Mouse (Mus musculus) limb, embryonic 15.5 days (tissue): ENCODE results near the gene Shkbp1. TPM values are rescaled to one million over a fixed set of nuclear protein-coding genes. Genes with fewer than 3 reads are reported as not detected.
A peak's percentile ranks its signal among the peaks of the same experiment; 100 is the strongest.

Source experiments
- ATAC-seq: fragments of 200-750 bp; cut with Nextera tagmentation; 2 replicates; pipeline ENCODE4 v1.8.0; 2017; ENCODE audit warnings: low read depth, moderate TSS enrichment; ENCODE audit not compliant: insufficient number of reproducible peaks, low FRiP score, low TSS enrichment
- H3K27ac ChIP-seq: fragments of 300-500 bp; sonication (generic); 2 replicates; pipeline ENCODE4 v1.5.1; 2015; ENCODE audit warnings: moderate library complexity, mild to moderate bottlenecking, inconsistent platforms
- H3K27me3 ChIP-seq: fragments of 300-500 bp; sonication (generic); 2 replicates; pipeline ENCODE4 v1.6.1; 2015; ENCODE audit warnings: inconsistent platforms
- H3K36me3 ChIP-seq: fragments of 300-500 bp; sonication (generic); 2 replicates; pipeline ENCODE4 v1.6.1; 2015; ENCODE audit warnings: inconsistent platforms
- H3K4me1 ChIP-seq: fragments of 300-500 bp; sonication (generic); 2 replicates; pipeline ENCODE4 v1.6.1; 2015; ENCODE audit warnings: inconsistent platforms
- H3K4me2 ChIP-seq: fragments of 300-500 bp; sonication (generic); 2 replicates; pipeline ENCODE4 v1.6.1; 2015; ENCODE audit warnings: mild to moderate bottlenecking, inconsistent platforms
- H3K4me3 ChIP-seq: fragments of 300-500 bp; sonication (generic); 2 replicates; pipeline ENCODE4 v1.5.1; 2015; ENCODE audit warnings: mild to moderate bottlenecking, inconsistent platforms
- H3K9ac ChIP-seq: fragments of 300-500 bp; sonication (generic); 2 replicates; pipeline ENCODE4 v1.6.1; 2015; ENCODE audit warnings: inconsistent platforms
- H3K9me3 ChIP-seq: fragments of 300-500 bp; sonication (generic); 2 replicates; pipeline ENCODE4 v1.6.1; 2016; ENCODE audit warnings: inconsistent platforms
- WGBS: fragments of 180-500 bp; shearing (Covaris S2); methylation state at CpG from one replicate; pipeline ENCODE4 v1.1.7; 2015; 5-methylcytosine and 5-hydroxymethylcytosine counted together
- polyA plus RNA-seq: library from polyadenylated mRNA; unstranded; fragments of >200 nt; fragmentation: Nextera tagmentation; extraction: Ambion mirVana; gene quantifications from 2 replicates; pipeline ENCODE4 v1.2.1, GENCODE M21; 2015

Shkbp1 gene
- 33.6 and 36.4 TPM in 2 replicates for polyA plus RNA-seq

DNA sequence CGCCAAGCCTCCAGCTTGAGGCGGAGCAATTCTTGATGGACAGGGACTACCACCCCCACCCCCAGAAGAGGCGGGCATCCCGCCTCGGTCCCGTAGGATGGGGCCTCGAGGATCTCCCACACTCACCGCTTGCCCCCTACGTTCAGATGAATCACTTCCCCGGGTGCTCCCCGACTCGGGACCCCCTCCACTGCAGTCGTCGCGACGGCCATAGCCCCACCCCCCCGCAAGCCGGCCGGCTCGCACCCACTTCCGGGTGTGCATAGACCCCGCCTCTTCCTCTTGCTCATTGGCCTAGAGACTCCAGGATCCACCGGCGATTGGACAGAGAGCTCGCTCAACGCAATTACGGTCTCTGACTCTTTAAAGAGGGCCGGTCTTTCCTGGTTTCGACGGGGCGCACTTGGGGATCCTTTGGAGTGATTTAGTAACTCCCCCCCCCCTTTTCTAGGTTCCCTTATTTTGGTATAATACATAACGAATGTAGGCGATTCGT lies at the start of gene Shkbp1:
TSS of gene Shkbp1 (minus strand) at position 275 of the 496 bp plus-strand sequence.
- Histone ChIP-seq H3K4me3 (peak within 1 kb of the TSS; percentile 79), H3K36me3 (peaks cover 15% of the 10 kb centered on the region), H3K4me1 (peaks cover 24% of the 10 kb centered on the region), H3K9ac (peak within 1 kb of the TSS; percentile 42), H3K9me3 (no peaks in the 10 kb centered on the region), H3K27ac (peak within 1 kb of the TSS; percentile 43), H3K4me2 (peak within 1 kb of the TSS; percentile 62), H3K27me3 (peaks cover 24% of the 10 kb centered on the region)
- ATAC-seq, result peak; percentile 88
- WGBS, result under 1% methylated on average over 34 of the region's 34 CpGs

GRCm38 (mm10) chr7:27404203-27404942 lies 48.6 kb upstream of the Shkbp1 start:
- Histone ChIP-seq H3K4me3 (peak overlapping the region; percentile 19), H3K27ac (no peak overlapping the region), H3K4me1 (peaks cover 26% of the 10 kb centered on the region), H3K36me3 (no peaks in the 10 kb centered on the region), H3K9me3 (peaks cover 9% of the 10 kb centered on the region; the same call in 1 of the 2 replicates), H3K9ac (no peak overlapping the region), H3K27me3 (peaks cover 91% of the 10 kb centered on the region), H3K4me2 (peak overlapping the region; percentile 19; the same call in 1 of the 2 replicates)
- 5% methylated on average over 80 of the region's 81 CpGs for WGBS
- ATAC-seq, result no peak

DNA sequence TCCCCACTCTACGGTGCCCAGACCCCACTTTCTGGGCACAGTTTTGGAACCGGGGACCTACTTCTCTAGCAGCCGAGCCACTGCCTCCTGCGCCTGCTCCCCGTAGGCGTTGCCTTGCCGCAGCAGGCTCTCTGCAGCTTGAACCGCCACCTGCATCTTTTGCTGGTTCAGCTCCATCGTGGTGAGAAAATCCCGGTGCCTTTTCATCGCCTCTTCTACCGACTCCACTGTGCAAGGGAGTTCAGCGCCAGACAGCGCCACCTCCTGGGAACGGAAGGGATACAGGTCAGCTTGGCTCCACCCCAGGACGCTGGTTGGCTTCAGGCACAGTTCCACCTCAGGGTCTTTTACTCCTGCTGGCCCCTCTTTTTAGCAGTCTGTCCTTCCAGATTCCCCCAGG lies 46.9 kb upstream of the Shkbp1 start:
- H3K4me3 ChIP-seq, result no peak overlapping the region
- peaks cover 11% of the 10 kb centered on the region for H3K4me1 ChIP-seq
- no peak overlapping the region for H3K27ac ChIP-seq
- no peak overlapping the region for H3K4me2 ChIP-seq
- ATAC-seq, result no peak
- peaks cover 86% of the 10 kb centered on the region for H3K27me3 ChIP-seq
- H3K9ac ChIP-seq, result no peak overlapping the region
- no peaks in the 10 kb centered on the region for H3K36me3 ChIP-seq
- WGBS, result 11% methylated on average over 16 of the region's 16 CpGs
- H3K9me3 ChIP-seq, result peaks cover 9% of the 10 kb centered on the region; the same call in 1 of the 2 replicates

DNA sequence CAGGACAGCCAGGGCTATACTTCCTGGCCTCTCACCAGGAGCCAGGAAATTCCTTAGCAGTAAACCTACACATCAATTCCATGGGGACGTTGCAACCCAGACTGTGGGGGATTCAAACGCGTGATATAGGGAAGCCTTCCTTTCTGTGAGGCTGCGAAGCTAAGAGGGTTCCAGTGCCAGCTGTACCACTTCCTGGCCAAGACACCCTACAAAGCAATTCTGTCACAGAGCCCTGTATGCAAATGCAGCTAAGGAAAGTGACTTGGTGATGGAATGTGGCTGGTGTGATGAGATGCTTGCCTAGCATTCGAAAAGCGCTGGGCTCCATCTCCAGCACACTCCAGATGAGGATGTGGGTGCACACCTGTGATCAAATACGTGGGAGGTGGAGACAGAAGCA lies 44.7 kb upstream of the Shkbp1 start:
- Histone ChIP-seq H3K9me3 (peaks cover 6% of the 10 kb centered on the region; the same call in 1 of the 2 replicates), H3K9ac (no peak overlapping the region), H3K4me1 (peaks cover 19% of the 10 kb centered on the region), H3K36me3 (no peaks in the 10 kb centered on the region), H3K27me3 (peaks cover 86% of the 10 kb centered on the region), H3K27ac (no peak overlapping the region), H3K4me2 (no peak overlapping the region), H3K4me3 (no peak overlapping the region)
- ATAC-seq, result no peak
- 71% methylated on average over 7 of the region's 7 CpGs for WGBS

DNA sequence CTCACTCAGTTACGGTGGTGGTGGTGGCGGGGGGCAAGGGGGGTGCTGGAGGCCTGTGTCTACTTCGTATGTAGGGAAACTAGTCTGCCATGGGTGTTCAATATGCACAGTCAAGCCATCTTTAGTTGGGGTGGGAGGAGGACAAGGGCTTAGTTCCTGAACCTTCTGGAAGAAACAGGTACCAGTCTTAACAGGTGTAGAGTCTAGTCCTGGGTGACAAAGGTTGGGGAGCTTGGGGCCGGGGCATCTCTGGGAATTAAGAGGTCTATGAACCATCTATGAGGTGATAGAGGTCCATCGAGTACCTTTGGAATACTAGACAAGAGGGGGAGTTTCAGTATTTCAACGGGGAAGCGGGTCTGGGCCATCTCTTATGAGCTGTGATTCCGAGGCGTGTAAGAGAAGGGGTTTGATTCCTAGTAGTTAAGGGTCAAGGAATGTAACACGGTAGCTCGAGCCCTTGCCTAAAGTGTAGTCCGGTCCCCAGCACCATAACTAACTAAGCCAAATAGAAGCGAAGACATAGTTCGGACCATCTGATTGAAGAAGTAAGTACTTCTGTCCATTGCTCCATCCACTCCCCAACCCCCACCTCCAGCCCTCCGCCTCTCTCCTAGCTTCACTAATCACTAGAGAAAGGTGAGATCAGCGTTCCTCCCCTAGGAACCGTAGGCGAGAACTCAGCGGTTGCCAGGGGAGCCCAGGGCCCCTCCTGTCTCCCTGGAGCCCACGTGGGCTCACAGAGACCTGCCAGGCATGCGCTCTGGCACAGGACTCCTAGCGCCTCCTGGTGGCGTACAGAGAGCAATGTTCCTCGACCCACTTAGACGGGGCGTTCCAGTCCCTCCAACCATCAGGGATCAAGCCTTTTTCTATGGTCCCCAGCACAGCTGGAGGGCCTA lies 41.5 kb upstream of the Shkbp1 start:
- Histone ChIP-seq H3K4me2 (no peak overlapping the region), H3K4me3 (no peak overlapping the region; the same call in 1 of the 2 replicates), H3K27ac (no peak overlapping the region), H3K4me1 (peaks cover 8% of the 10 kb centered on the region; the same call in 1 of the 2 replicates), H3K9ac (no peak overlapping the region), H3K27me3 (peaks cover 82% of the 10 kb centered on the region), H3K36me3 (no peaks in the 10 kb centered on the region), H3K9me3 (no peaks in the 10 kb centered on the region)
- WGBS, result 18% methylated on average over 26 of the region's 26 CpGs
- ATAC-seq, result no peak

GRCm38 (mm10) chr7:27396184-27397047 lies 40.6 kb upstream of the Shkbp1 start:
- H3K4me3 ChIP-seq, result peak overlapping the region; percentile 48
- 2% methylated on average over 34 of the region's 68 CpGs for WGBS
- ATAC-seq, result no peak

DNA sequence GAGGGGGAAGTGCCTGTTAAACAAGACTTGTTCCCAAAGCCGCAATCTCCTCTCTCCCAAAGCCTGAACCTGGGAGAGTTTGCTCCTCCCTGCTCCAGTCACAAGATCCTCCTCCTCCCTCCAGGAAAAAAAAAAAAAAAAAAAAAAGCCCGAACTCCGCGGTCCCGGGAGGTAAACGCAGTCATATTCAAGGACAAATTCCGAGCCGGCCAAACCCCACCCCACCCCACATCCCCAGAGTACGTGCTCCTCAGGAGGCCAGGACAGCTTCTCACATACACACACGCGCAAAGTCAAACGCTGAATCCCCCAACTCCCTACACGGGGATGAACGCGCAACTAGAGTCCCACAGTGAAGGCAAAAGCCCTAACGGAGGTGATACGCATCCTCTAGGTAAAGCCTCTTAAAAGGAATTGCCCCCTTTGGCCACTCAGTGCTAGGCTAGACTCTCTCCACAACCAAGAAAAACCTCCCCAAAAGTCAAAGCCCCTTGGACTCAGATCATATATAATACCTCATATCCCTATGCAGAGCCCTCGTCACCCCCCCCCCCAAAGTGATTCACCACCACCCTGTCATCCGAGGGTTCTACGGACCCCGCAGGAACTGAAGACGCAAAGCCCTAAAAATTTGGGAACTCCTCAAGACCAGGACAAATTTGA lies 39.8 kb upstream of the Shkbp1 start:
- Histone ChIP-seq H3K36me3 (no peaks in the 10 kb centered on the region), H3K27me3 (peaks cover 82% of the 10 kb centered on the region), H3K4me2 (peak overlapping the region; percentile 81), H3K4me1 (peaks cover 8% of the 10 kb centered on the region; the same call in 1 of the 2 replicates), H3K27ac (no peak overlapping the region), H3K9me3 (no peaks in the 10 kb centered on the region), H3K9ac (no peak overlapping the region), H3K4me3 (peak overlapping the region; percentile 48)
- no peak for ATAC-seq
- WGBS, result 2% methylated on average over 21 of the region's 22 CpGs

More at GRCm38 (mm10) chr7:27396184-27397047, 40.6 kb upstream of the Shkbp1 start:
- Histone ChIP-seq H3K4me2 (peak overlapping the region; percentile 81), H3K27ac (no peak overlapping the region), H3K27me3 (peaks cover 82% of the 10 kb centered on the region), H3K36me3 (no peaks in the 10 kb centered on the region), H3K4me1 (peaks cover 8% of the 10 kb centered on the region; the same call in 1 of the 2 replicates), H3K9me3 (no peaks in the 10 kb centered on the region), H3K9ac (no peak overlapping the region)

DNA sequence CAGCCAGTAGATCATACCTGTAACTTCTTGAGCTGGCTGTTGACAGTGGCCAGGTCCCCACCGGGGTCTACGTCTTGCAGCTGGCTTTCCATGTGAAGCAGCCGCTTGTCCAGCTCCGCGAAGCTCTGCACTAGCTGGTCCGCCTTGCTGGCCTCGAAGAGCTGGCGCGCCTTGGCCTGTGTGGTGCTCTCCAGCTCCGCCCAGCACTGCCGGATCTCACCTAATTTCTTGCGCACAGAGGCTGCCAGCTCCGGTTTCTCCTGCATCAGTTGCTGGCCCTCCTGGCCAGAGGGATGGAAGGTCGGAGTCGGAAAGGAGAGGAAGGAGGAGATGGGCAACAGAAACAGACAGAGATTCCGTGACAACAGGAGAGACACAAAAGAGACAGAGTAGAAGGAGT lies 35.6 kb upstream of the Shkbp1 start:
- Histone ChIP-seq H3K4me1 (peaks cover 5% of the 10 kb centered on the region; the same call in 1 of the 2 replicates), H3K4me3 (no peak overlapping the region), H3K4me2 (no peak overlapping the region), H3K9me3 (no peaks in the 10 kb centered on the region), H3K36me3 (no peaks in the 10 kb centered on the region), H3K27ac (no peak overlapping the region), H3K27me3 (peaks cover 57% of the 10 kb centered on the region), H3K9ac (no peak overlapping the region)
- 37% methylated on average over 16 of the region's 16 CpGs for WGBS
- no peak for ATAC-seq

GRCm38 (mm10) chr7:27389213-27389612 lies 33.4 kb upstream of the Shkbp1 start:
- Histone ChIP-seq H3K27ac (no peak overlapping the region), H3K4me2 (no peak overlapping the region), H3K27me3 (peaks cover 35% of the 10 kb centered on the region), H3K9me3 (no peaks in the 10 kb centered on the region), H3K4me3 (no peak overlapping the region), H3K36me3 (no peaks in the 10 kb centered on the region), H3K4me1 (0 out of 2 replicates have a peak, but pooled peaks cover 2% of the 10 kb centered on the region), H3K9ac (no peak overlapping the region)
- ATAC-seq, result no peak
- 70% methylated on average over 6 of the region's 6 CpGs for WGBS

- H3K36me3 ChIP-seq, result no peaks in the 10 kb centered on the region
- H3K9ac ChIP-seq, result no peak overlapping the region
- H3K9me3 ChIP-seq, result no peaks in the 10 kb centered on the region
- 0 out of 2 replicates have a peak, but pooled peaks cover 1% of the 10 kb centered on the region for H3K27me3 ChIP-seq
- no peak overlapping the region for H3K4me3 ChIP-seq
- ATAC-seq, result no peak
- H3K27ac ChIP-seq, result no peak overlapping the region
- WGBS, result 25% methylated on average over 4 of the region's 4 CpGs
- H3K4me1 ChIP-seq, result 0 out of 2 replicates have a peak, but pooled peaks cover 2% of the 10 kb centered on the region
- no peak overlapping the region for H3K4me2 ChIP-seq
These were observed 28.9 kb upstream of the Shkbp1 start for GRCm38 (mm10) chr7:27384731-27385130.
